Mouse (Mus musculus): Measurements from ENCODE around the gene Ngef.

DNA sequence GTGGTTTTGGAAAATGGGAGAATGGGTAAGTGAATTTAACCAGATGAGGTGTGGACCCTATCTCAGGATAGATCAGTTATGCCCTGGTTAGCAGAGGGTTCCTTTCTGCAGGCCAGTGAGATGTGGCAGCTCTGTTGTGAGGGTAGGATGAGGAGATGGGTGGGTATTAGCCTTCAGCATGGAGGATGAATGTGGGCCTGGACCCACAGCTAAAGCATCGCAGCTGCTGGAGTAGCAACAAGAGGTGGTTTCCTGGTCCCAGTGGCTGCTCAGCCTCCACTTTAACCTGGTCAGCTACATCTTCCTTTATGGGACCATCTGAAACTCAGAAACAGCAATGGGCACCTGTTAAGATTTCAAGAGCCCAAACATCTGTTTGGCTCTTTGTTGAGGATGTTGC, 117.2 kb downstream of the Ngef start:
- no peak for TF ChIP-seq POLR2A (IDR thresholded peaks at IDR 0.05; ENCODE audit: borderline replicate concordance, extremely low read depth, low read depth, low read length)
- TF ChIP-seq CTCF (IDR thresholded peaks at IDR 0.05; ENCODE audit: insufficient read depth, low read length), result no peak
